Mouse (Mus musculus) gastrocnemius, adult 18-20 months (tissue): ENCODE results near the gene Gm3095. TPM values are rescaled to one million over a fixed set of nuclear protein-coding genes. Genes with fewer than 3 reads are reported as not detected.
"Not testable (repeated sequence)": the region's sequence is repeated elsewhere in the genome, so short reads cannot be mapped to it uniquely, and the experiment has no call there.

Source experiments
- DNase-seq: peaks from one replicate; pipeline ENCODE4 v3.0.0; 2021; ENCODE audit warnings: low spot score
- long read RNA-seq, 2 experiments: library from polyadenylated mRNA; stranded (forward); transcript quantifications; one replicate each; pipeline ENCODE4 v2.0.0; 2021
- total RNA-seq, 2 experiments: library from RNA; stranded (reverse); gene quantifications; 2 replicates each; pipeline ENCODE4 v1.2.3; 2021

The Gm3095 gene
- total RNA-seq = not detected
- long read RNA-seq, experiment 1 = 0 reads
- long read RNA-seq, experiment 2 = 0 reads

- not testable (repeated sequence) for DNase-seq
These were observed at the start of gene Gm3095 for GRCm38 (mm10) chr14:3963247-3963646. Gene Gm3095, plus strand, starts transcription at chr14:3963547.

DNA sequence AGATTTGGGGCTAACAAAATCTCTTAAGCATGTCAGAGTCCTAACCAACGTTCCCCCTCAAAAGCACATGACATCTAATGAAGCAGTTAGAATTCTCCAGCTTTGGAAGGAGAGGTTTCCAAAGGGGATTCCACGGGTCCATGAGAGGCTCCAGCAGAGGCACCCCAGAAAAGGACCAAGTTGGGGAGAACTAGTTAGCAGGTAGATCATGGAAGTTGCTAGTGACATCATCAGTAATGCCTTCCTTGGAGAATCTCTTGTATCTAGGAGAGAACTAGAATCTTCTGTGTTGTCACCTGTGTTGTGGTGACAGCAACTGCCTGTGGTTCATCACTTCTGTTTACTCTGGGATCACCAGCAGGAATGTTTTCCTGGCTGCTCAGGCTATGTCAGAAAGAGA lies 31.9 kb upstream of the Gm3095 start, which contains the start of gene Gm3029:
Gm3029 (plus strand) TSS at position 301 of the 400 bp plus-strand sequence.
- DNase-seq = not testable (repeated sequence)

GRCm38 (mm10) chr14:3998094-3998493 lies 34.7 kb downstream of the Gm3095 start, which contains the start of gene Gm3099:
Gene Gm3099, plus strand, starts transcription at chr14:3998394.
- not testable (repeated sequence) for DNase-seq

Other genes starting within 250 kb of the Gm3095 start
- gene Gm3002, start 153.5 kb upstream of the Gm3095 start, total RNA-seq = not detected
- gene Gm3033, start 117.3 kb upstream of the Gm3095 start, total RNA-seq = not detected
- not detected for gene Gm2916, start 79.4 kb upstream of the Gm3095 start, total RNA-seq
- not detected for gene Gm3029, start 31.8 kb upstream of the Gm3095 start, total RNA-seq
- gene Gm3099, start 34.8 kb downstream of the Gm3095 start, total RNA-seq = not detected
- under 1 TPM; 0.31 to 0.43 TPM for gene Gm5796, start 60.4 kb downstream of the Gm3095 start, total RNA-seq
- gene Gm3115, start 120.6 kb downstream of the Gm3095 start, total RNA-seq = not detected
- gene Gm8108, start 147.0 kb downstream of the Gm3095 start, total RNA-seq = under 1 TPM; 0.17 to 0.18 TPM
- not detected for gene Gm3127, start 201.5 kb downstream of the Gm3095 start, total RNA-seq
- not detected for gene Gm2974, start 219.0 kb downstream of the Gm3095 start, total RNA-seq